Mouse (Mus musculus) heart, postnatal 0 days (tissue): ENCODE measurements around the gene Dad1. TPM values are rescaled to one million over a fixed set of nuclear protein-coding genes. Genes with fewer than 3 reads are reported as not detected.

Experiments used
- ATAC-seq: fragments of 200-750 bp; cut with Nextera tagmentation; 2 replicates; pipeline ENCODE4 v1.8.0; 2017; ENCODE audit warnings: low read depth, moderate number of reproducible peaks, moderate library complexity; ENCODE audit not compliant: insufficient read depth
- DNase-seq: peaks from one replicate; pipeline ENCODE4 v3.0.0-alpha.2; 2016; ENCODE audit warnings: low spot score
- H3K27ac ChIP-seq: fragments of 300-500 bp; sonication (generic); 2 replicates; pipeline ENCODE4 v1.5.1; 2014; ENCODE audit warnings: low read depth, mild to moderate bottlenecking
- H3K27me3 ChIP-seq: fragments of 300-500 bp; sonication (generic); 2 replicates; pipeline ENCODE4 v1.6.1; 2014; ENCODE audit warnings: low read length, mixed read lengths; ENCODE audit not compliant: control insufficient read depth, insufficient read depth
- H3K36me3 ChIP-seq: fragments of 300-500 bp; sonication (generic); replicated peaks from 2 replicates; pipeline ENCODE4 v1.6.1; 2014; ENCODE audit warnings: low read length, mixed read lengths; ENCODE audit not compliant: control insufficient read depth, insufficient read depth
- H3K4me1 ChIP-seq: fragments of 300-500 bp; sonication (generic); 2 replicates; pipeline ENCODE4 v1.6.1; 2014; ENCODE audit warnings: antibody characterized with exemption; ENCODE audit not compliant: control insufficient read depth, insufficient read depth
- H3K4me2 ChIP-seq: fragments of 300-500 bp; sonication (generic); 2 replicates; pipeline ENCODE4 v1.6.1; 2014; ENCODE audit warnings: low read depth, mild to moderate bottlenecking, low read length, moderate library complexity
- H3K4me3 ChIP-seq: fragments of 300-500 bp; sonication (generic); 2 replicates; pipeline ENCODE4 v1.5.1; 2014; ENCODE audit warnings: low read depth, low read length
- H3K9ac ChIP-seq: fragments of 300-500 bp; sonication (generic); replicated peaks from 2 replicates; pipeline ENCODE4 v1.6.1; 2014; ENCODE audit warnings: low read depth, low read length, mixed read lengths
- H3K9me3 ChIP-seq: fragments of 300-500 bp; sonication (generic); replicated peaks from 2 replicates; pipeline ENCODE4 v1.6.1; 2016; ENCODE audit warnings: low read length; ENCODE audit not compliant: control insufficient read depth
- CTCF ChIP-seq: IDR thresholded peaks from 2 replicates; pipeline ENCODE4 v1.5.1; 2016; ENCODE audit warnings: antibody characterized with exemption, control low read depth, low read depth
- EP300 ChIP-seq: IDR thresholded peaks from 2 replicates; pipeline ENCODE4 v1.6.1; 2016; ENCODE audit warnings: antibody characterized with exemption, low read depth
- WGBS: fragments of 180-500 bp; shearing (Covaris S2); extraction: QIAGEN DNeasy Blood & Tissue Kit; methylation state at CpG from one replicate; pipeline ENCODE4 v1.1.7; 2014; 5-methylcytosine and 5-hydroxymethylcytosine counted together
- polyA plus RNA-seq: library from polyadenylated mRNA; unstranded; fragments of >200 nt; fragmentation: Nextera tagmentation; extraction: Ambion mirVana; gene quantifications from 2 replicates; pipeline ENCODE4 v1.2.1, GENCODE M21; 2015
- total RNA-seq: library from RNA; depleted of rRNA; stranded (reverse); fragments of >200 nt; gene quantifications from 2 replicates; pipeline ENCODE4 v1.2.3, GENCODE M21; 2014; ENCODE audit warnings: low replicate concordance; rRNA removed

Gene Dad1
- total and polyA plus RNA-seq, 2 experiments from 2014 or later, result 313 to 389 TPM

DNA sequence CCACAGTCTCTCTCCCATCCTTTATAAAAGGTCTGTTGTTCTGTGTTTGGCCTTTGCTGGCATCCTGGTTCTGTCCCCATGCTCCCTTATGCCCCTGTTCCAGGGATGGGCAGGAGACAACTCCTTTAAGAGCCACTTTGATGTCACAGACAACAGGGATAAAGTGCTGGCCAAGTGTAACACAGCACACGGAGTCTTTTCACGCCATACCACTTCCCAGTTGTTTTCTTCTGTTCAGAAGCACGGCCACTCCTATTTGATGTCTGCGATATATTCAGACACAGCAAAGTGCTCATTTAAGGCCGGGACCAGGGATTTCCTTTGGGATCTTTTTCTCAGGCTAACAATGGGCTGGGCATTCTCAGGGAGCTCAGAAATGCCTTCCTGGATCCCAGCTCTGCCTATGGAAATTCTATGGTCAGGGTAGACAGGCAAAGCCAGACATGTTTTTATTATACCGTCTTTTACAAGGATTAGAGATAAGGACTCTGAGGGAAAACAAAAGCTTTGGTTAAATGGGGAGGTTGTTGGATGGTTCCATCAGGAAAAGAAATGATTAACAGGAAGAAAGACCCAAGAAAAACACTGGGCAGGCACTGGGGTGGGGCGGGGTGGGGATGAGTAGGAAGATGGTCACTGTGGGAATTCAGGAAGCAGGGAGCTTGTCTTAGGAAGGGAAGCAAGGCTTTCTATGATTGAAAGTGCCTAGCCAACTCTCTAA, 63.4 kb downstream of the Dad1 start:
- no peak overlapping the region; the same call in 1 of the 2 replicates for H3K4me2 ChIP-seq
- peaks cover 13% of the 10 kb centered on the region; the same call in 1 of the 2 replicates for H3K4me1 ChIP-seq
- no peaks in the 10 kb centered on the region for H3K36me3 ChIP-seq
- H3K9me3 ChIP-seq, result no peaks in the 10 kb centered on the region
- peak; percentile 42 for ATAC-seq
- 44% methylated on average over 7 of the region's 7 CpGs for WGBS
- H3K27ac ChIP-seq, result peak overlapping the region; percentile 77
- 0 out of 2 replicates have a peak, but pooled peaks have one; percentile 34 for TF ChIP-seq EP300
- no peak for TF ChIP-seq CTCF
- no peaks in the 10 kb centered on the region for H3K27me3 ChIP-seq
- no peak overlapping the region for H3K4me3 ChIP-seq
- DNase-seq, result peak; percentile 38
- no peak overlapping the region for H3K9ac ChIP-seq

DNA sequence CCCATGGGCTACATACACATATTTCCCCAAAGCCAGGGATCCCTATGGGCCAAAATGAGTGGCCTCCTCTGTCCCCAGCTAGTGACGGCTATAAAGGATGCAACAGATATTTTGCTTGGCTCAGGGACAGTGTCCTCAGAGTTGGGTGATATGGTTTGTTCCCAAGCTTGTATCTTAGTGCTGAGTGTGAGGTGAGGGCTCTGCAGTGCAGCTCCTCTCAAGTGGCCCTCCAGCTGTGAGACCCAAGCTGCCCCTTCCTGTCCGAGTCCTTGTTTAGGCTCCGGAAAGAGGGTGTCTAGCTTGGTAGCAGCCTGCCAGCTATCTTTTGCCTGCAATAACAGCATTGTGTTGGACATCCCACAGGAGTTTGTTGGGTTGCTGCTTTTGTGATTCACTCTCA, 64.6 kb downstream of the Dad1 start:
- ATAC-seq (peak; percentile 64), DNase-seq (peak; percentile 63)
- peaks cover 15% of the 10 kb centered on the region; the same call in 1 of the 2 replicates for H3K4me1 ChIP-seq

GRCm38 (mm10) chr14:54187211-54187610, 66.7 kb downstream of the Dad1 start:
- DNase-seq (no peak), ATAC-seq (no peak)
- no peak overlapping the region for H3K9ac ChIP-seq
- H3K4me3 ChIP-seq, result no peak overlapping the region
- peaks cover 15% of the 10 kb centered on the region; the same call in 1 of the 2 replicates for H3K4me1 ChIP-seq
- H3K36me3 ChIP-seq, result no peaks in the 10 kb centered on the region
- no peak for TF ChIP-seq CTCF
- no peak for TF ChIP-seq EP300
- H3K27ac ChIP-seq, result no peak overlapping the region
- H3K9me3 ChIP-seq, result no peaks in the 10 kb centered on the region
- no peak overlapping the region for H3K4me2 ChIP-seq
- WGBS, result 62% methylated on average over 6 of the region's 6 CpGs
- no peaks in the 10 kb centered on the region for H3K27me3 ChIP-seq

More for the DNA sequence above, 64.6 kb downstream of the Dad1 start:
- WGBS, result 3% methylated on average over 3 of the region's 3 CpGs
- Histone ChIP-seq H3K4me3 (no peak overlapping the region), H3K9me3 (no peaks in the 10 kb centered on the region), H3K4me2 (no peak overlapping the region), H3K36me3 (no peaks in the 10 kb centered on the region), H3K27me3 (no peaks in the 10 kb centered on the region), H3K27ac (no peak overlapping the region; the same call in 1 of the 2 replicates), H3K9ac (no peak overlapping the region)
- TF ChIP-seq CTCF (no peak), EP300 (no peak)

Other genes with a start within 250 kb of the Dad1 start
- 192 and 229 TPM in 2 replicates for gene Abhd4, start 84 bp upstream of the Dad1 start, total RNA-seq
- gene Abhd4, start 84 bp upstream of the Dad1 start, polyA plus RNA-seq, result 99.9 and 103 TPM in 2 replicates
- not detected in 2 replicates for gene Olfr49, start 30.8 kb upstream of the Dad1 start, total RNA-seq
- not detected in 2 replicates for gene Olfr49, start 30.8 kb upstream of the Dad1 start, polyA plus RNA-seq
- gene Oxa1l, start 106.7 kb upstream of the Dad1 start, total RNA-seq, result 136 and 152 TPM in 2 replicates
- gene Oxa1l, start 106.7 kb upstream of the Dad1 start, polyA plus RNA-seq, result 99.3 and 109 TPM in 2 replicates
- 11.3 and 16.6 TPM in 2 replicates for gene Slc7a7, start 163.7 kb upstream of the Dad1 start, total RNA-seq
- gene Slc7a7, start 163.7 kb upstream of the Dad1 start, polyA plus RNA-seq, result 6.7 and 8.9 TPM in 2 replicates
- gene Mrpl52, start 172.8 kb upstream of the Dad1 start, total RNA-seq, result 132 and 145 TPM in 2 replicates
- 335 and 371 TPM in 2 replicates for gene Mrpl52, start 172.8 kb upstream of the Dad1 start, polyA plus RNA-seq
- gene Mmp14, start 177.5 kb upstream of the Dad1 start, total RNA-seq, result 59.9 and 73.2 TPM in 2 replicates
- 59.7 and 60.9 TPM in 2 replicates for gene Mmp14, start 177.5 kb upstream of the Dad1 start, polyA plus RNA-seq
- gene Lrp10, start 210.0 kb upstream of the Dad1 start, total RNA-seq, result 81.5 and 110 TPM in 2 replicates
- 47.8 and 54.4 TPM in 2 replicates for gene Lrp10, start 210.0 kb upstream of the Dad1 start, polyA plus RNA-seq
- 0.77 TPM in 1 of 2 replicates, not detected in the other for gene Rem2, start 222.0 kb upstream of the Dad1 start, total RNA-seq
- 0.15 and 0.27 TPM in 2 replicates for gene Rem2, start 222.0 kb upstream of the Dad1 start, polyA plus RNA-seq